Mouse (Mus musculus): ENCODE measurements around the gene Mucl3. TPM values are rescaled to one million over a fixed set of nuclear protein-coding genes. Genes with fewer than 3 reads are reported as not detected.

The Mucl3 gene
- polyA plus RNA-seq, 1 experiment, result 1.3 TPM

DNA sequence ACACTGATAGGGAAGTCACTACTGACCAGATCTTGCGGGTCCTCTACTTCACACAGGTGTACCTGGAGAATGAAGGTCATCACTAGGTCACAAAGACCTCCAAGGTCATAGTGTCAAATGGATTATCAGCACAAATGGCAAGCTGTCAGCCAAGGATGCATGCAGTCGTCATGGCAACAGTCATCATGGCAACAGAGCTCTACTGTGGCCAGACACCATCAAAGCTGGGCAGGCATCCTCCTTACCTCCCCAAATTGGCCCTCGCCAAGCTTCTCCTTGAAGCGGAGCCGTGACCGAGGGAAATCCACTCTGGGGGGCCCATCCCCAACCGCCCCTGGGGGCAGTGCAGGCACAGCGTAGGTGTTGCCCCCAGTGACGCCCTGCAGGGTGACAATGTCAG lies 41.6 kb upstream of the Mucl3 start:
- H3K27ac ChIP-seq (ENCODE audit: insufficient read depth, low read length), result no peak overlapping the region
- H3K4me3 ChIP-seq (ENCODE audit: low read depth, low read length), result no peak overlapping the region
- no peaks in the 10 kb centered on the region for H3K9me3 ChIP-seq (replicated peaks; ENCODE audit: control insufficient read depth, insufficient read depth, low read length, poor library complexity, severe bottlenecking)
- no peaks in the 10 kb centered on the region; the same call in 1 of the 2 replicates for H3K36me3 ChIP-seq (ENCODE audit: control insufficient read depth, insufficient read depth, low read length, poor library complexity, severe bottlenecking)
- TF ChIP-seq CTCF (IDR thresholded peaks at IDR 0.05; ENCODE audit: low read depth, low read length), result no peak
- no peak for TF ChIP-seq EP300 (IDR thresholded peaks at IDR 0.05; ENCODE audit: insufficient read depth, low read depth, low read length)
- TF ChIP-seq POLR2A (IDR thresholded peaks at IDR 0.05; ENCODE audit: insufficient read depth, low read length), result no peak
- H3K9ac ChIP-seq (ENCODE audit: low read depth, poor library complexity, severe bottlenecking), result no peak overlapping the region
- no peaks in the 10 kb centered on the region for H3K27me3 ChIP-seq (ENCODE audit: control insufficient read depth, insufficient read depth, low read length, poor library complexity, severe bottlenecking)
- peaks cover 3% of the 10 kb centered on the region for H3K4me1 ChIP-seq (ENCODE audit: control insufficient read depth, insufficient read depth, low read length)

DNA sequence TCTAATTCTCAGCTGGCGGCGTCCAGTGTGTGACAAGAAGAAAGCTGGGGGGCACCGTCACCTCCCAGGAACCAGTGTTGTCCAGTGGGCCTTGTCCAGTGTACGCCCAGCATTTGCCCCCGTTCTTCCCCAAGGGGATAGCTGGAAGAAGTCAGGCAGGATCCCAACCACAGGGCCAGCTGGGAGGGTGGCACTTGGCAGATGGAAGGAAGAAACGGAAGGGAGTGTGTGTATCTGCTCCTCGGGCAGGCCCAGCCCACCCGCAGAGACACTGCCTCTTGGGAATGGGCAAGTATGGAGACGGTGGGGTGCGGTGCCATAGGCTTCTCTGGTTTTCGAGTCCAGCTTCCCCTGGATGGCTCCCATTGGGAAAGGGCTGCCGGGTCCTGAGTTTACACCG lies 38.5 kb upstream of the Mucl3 start:
- Histone ChIP-seq H3K4me3 (ENCODE audit: low read depth, low read length) (peak overlapping the region; percentile 38), H3K27ac (ENCODE audit: insufficient read depth, low read length) (peak overlapping the region; percentile 5; the same call in 1 of the 2 replicates), H3K9me3 (replicated peaks; ENCODE audit: control insufficient read depth, insufficient read depth, low read length, poor library complexity, severe bottlenecking) (no peaks in the 10 kb centered on the region), H3K9ac (ENCODE audit: low read depth, poor library complexity, severe bottlenecking) (peak overlapping the region; percentile 49), H3K27me3 (ENCODE audit: control insufficient read depth, insufficient read depth, low read length, poor library complexity, severe bottlenecking) (no peaks in the 10 kb centered on the region), H3K4me1 (ENCODE audit: control insufficient read depth, insufficient read depth, low read length) (peaks cover 2% of the 10 kb centered on the region), H3K36me3 (ENCODE audit: control insufficient read depth, insufficient read depth, low read length, poor library complexity, severe bottlenecking) (no peaks in the 10 kb centered on the region; the same call in 1 of the 2 replicates)
- TF ChIP-seq POLR2A (IDR thresholded peaks at IDR 0.05; ENCODE audit: insufficient read depth, low read length), result no peak
- no peak for TF ChIP-seq CTCF (IDR thresholded peaks at IDR 0.05; ENCODE audit: low read depth, low read length)
- no peak for TF ChIP-seq EP300 (IDR thresholded peaks at IDR 0.05; ENCODE audit: insufficient read depth, low read depth, low read length)

DNA sequence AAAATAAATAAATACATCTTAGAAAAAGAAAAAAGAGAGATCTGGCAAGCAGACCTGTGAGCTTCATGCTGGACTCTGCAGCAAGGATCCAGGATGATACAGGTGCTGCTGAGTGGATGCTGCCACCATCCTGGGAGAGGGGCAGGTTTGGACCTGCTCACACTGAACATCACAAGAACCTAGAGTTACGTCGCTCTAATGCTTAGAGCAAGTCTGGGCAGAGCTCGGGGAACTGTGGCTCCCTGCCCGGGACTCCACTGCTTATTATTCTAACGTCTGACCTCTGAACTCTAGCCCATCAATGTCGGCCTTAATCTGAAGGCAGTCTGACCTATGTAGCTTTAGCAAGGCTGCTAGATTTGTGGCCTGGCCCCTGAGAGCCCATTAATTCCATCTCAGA lies 37.1 kb upstream of the Mucl3 start:
- no peaks in the 10 kb centered on the region for H3K27me3 ChIP-seq (ENCODE audit: control insufficient read depth, insufficient read depth, low read length, poor library complexity, severe bottlenecking)
- H3K9me3 ChIP-seq (replicated peaks; ENCODE audit: control insufficient read depth, insufficient read depth, low read length, poor library complexity, severe bottlenecking), result no peaks in the 10 kb centered on the region
- H3K9ac ChIP-seq (ENCODE audit: low read depth, poor library complexity, severe bottlenecking), result peak overlapping the region; percentile 25; the same call in 1 of the 2 replicates
- peaks cover 2% of the 10 kb centered on the region for H3K4me1 ChIP-seq (ENCODE audit: control insufficient read depth, insufficient read depth, low read length)
- no peak overlapping the region for H3K4me3 ChIP-seq (ENCODE audit: low read depth, low read length)
- H3K27ac ChIP-seq (ENCODE audit: insufficient read depth, low read length), result peak overlapping the region; percentile 85
- no peaks in the 10 kb centered on the region for H3K36me3 ChIP-seq (ENCODE audit: control insufficient read depth, insufficient read depth, low read length, poor library complexity, severe bottlenecking)
- no peak for TF ChIP-seq CTCF (IDR thresholded peaks at IDR 0.05; ENCODE audit: low read depth, low read length)
- peak; percentile 57; the same call in 1 of the 2 replicates for TF ChIP-seq EP300 (IDR thresholded peaks at IDR 0.05; ENCODE audit: insufficient read depth, low read depth, low read length)
- no peak for TF ChIP-seq POLR2A (IDR thresholded peaks at IDR 0.05; ENCODE audit: insufficient read depth, low read length)

- no peaks in the 10 kb centered on the region; the same call in 1 of the 2 replicates for H3K36me3 ChIP-seq (ENCODE audit: control insufficient read depth, insufficient read depth, low read length, poor library complexity, severe bottlenecking)
- H3K4me1 ChIP-seq (ENCODE audit: control insufficient read depth, insufficient read depth, low read length), result no peaks in the 10 kb centered on the region
- peak within 1 kb of the TSS; percentile 98 for H3K4me3 ChIP-seq (ENCODE audit: low read depth, low read length)
- no peaks in the 10 kb centered on the region for H3K27me3 ChIP-seq (ENCODE audit: control insufficient read depth, insufficient read depth, low read length, poor library complexity, severe bottlenecking)
- no peaks in the 10 kb centered on the region for H3K9me3 ChIP-seq (replicated peaks; ENCODE audit: control insufficient read depth, insufficient read depth, low read length, poor library complexity, severe bottlenecking)
- no peak for TF ChIP-seq CTCF (IDR thresholded peaks at IDR 0.05; ENCODE audit: low read depth, low read length)
- no peak for TF ChIP-seq EP300 (IDR thresholded peaks at IDR 0.05; ENCODE audit: insufficient read depth, low read depth, low read length)
- TF ChIP-seq POLR2A (IDR thresholded peaks at IDR 0.05; ENCODE audit: insufficient read depth, low read length), result no peak
- no peak within 1 kb of the TSS for H3K27ac ChIP-seq (ENCODE audit: insufficient read depth, low read length)
- H3K9ac ChIP-seq (ENCODE audit: low read depth, poor library complexity, severe bottlenecking), result peak within 1 kb of the TSS; percentile 87
These were observed 30.0 kb upstream of the Mucl3 start, which contains the start of gene Gtf2h4 for GRCm38 (mm10) chr17:35673416-35674035. TSS of gene Gtf2h4 (minus strand) at chr17:35673739.

DNA sequence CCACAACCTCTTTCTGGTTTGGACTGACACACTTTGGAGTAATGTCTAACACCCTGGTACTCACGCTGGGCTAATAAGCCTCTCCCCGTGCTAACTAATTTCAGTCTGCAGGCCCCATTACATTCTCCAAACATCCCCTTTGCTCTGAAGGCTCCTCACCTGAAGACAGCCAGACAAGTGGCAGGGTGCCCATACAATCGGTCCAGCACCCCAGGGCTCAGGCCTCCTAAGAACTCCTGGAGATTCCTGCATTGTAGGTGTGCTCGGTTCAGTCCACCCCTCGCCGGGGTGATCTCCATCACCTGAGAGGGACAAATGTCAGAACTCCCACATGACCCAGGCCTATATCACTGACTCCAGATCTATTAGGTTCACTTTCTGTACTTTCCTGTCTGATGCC lies 29.0 kb upstream of the Mucl3 start:
- no peaks in the 10 kb centered on the region for H3K27me3 ChIP-seq (ENCODE audit: control insufficient read depth, insufficient read depth, low read length, poor library complexity, severe bottlenecking)
- H3K9me3 ChIP-seq (replicated peaks; ENCODE audit: control insufficient read depth, insufficient read depth, low read length, poor library complexity, severe bottlenecking), result no peaks in the 10 kb centered on the region
- no peak overlapping the region for H3K9ac ChIP-seq (ENCODE audit: low read depth, poor library complexity, severe bottlenecking)
- H3K4me1 ChIP-seq (ENCODE audit: control insufficient read depth, insufficient read depth, low read length), result no peaks in the 10 kb centered on the region
- TF ChIP-seq POLR2A (IDR thresholded peaks at IDR 0.05; ENCODE audit: insufficient read depth, low read length) (no peak), CTCF (IDR thresholded peaks at IDR 0.05; ENCODE audit: low read depth, low read length) (no peak), EP300 (IDR thresholded peaks at IDR 0.05; ENCODE audit: insufficient read depth, low read depth, low read length) (no peak)
- no peak overlapping the region for H3K4me3 ChIP-seq (ENCODE audit: low read depth, low read length)
- H3K27ac ChIP-seq (ENCODE audit: insufficient read depth, low read length), result no peak overlapping the region
- no peaks in the 10 kb centered on the region; the same call in 1 of the 2 replicates for H3K36me3 ChIP-seq (ENCODE audit: control insufficient read depth, insufficient read depth, low read length, poor library complexity, severe bottlenecking)

DNA sequence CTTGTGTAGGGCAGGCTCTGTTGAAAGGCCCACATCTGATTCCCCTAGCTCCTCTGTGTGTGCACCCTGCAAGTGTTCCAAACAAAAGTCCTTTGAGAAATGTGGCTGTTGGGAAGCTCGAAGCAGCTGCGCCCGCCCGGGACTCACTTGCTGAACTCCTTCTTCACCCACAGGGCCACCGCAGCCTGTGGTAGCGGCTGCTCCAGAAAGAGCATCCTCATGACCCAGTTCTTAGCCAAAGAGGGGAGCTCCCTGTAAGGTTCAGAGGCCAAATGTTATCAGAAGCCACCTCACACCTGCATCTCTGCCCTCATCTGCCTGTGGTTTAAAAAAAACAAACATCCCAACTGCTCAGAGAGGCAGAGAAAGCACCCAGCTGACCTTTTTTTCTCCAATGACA lies 28.4 kb upstream of the Mucl3 start:
- no peaks in the 10 kb centered on the region for H3K27me3 ChIP-seq (ENCODE audit: control insufficient read depth, insufficient read depth, low read length, poor library complexity, severe bottlenecking)
- no peak overlapping the region for H3K27ac ChIP-seq (ENCODE audit: insufficient read depth, low read length)
- H3K4me3 ChIP-seq (ENCODE audit: low read depth, low read length), result no peak overlapping the region
- no peaks in the 10 kb centered on the region for H3K9me3 ChIP-seq (replicated peaks; ENCODE audit: control insufficient read depth, insufficient read depth, low read length, poor library complexity, severe bottlenecking)
- no peaks in the 10 kb centered on the region; the same call in 1 of the 2 replicates for H3K36me3 ChIP-seq (ENCODE audit: control insufficient read depth, insufficient read depth, low read length, poor library complexity, severe bottlenecking)
- TF ChIP-seq CTCF (IDR thresholded peaks at IDR 0.05; ENCODE audit: low read depth, low read length) (no peak), EP300 (IDR thresholded peaks at IDR 0.05; ENCODE audit: insufficient read depth, low read depth, low read length) (no peak), POLR2A (IDR thresholded peaks at IDR 0.05; ENCODE audit: insufficient read depth, low read length) (no peak)
- no peak overlapping the region for H3K9ac ChIP-seq (ENCODE audit: low read depth, poor library complexity, severe bottlenecking)
- H3K4me1 ChIP-seq (ENCODE audit: control insufficient read depth, insufficient read depth, low read length), result no peaks in the 10 kb centered on the region

All from ES-Bruce4 (cell line).